Mouse (Mus musculus) small intestine, adult 2 months (tissue): ENCODE data around the gene Cnot6.

Source experiments
- CTCF ChIP-seq: fragments of 200-500 bp; IDR thresholded peaks from 2 replicates; pipeline ENCODE4 v1.5.1; 2012; ENCODE audit warnings: low read depth, mild to moderate bottlenecking, control low read depth, inconsistent platforms, low read length, moderate library complexity, mixed read lengths; ENCODE audit not compliant: insufficient replicate concordance, insufficient read length; ENCODE audit errors: extremely low read depth
- POLR2A ChIP-seq: fragments of 200-500 bp; IDR thresholded peaks from 2 replicates; pipeline ENCODE4 v1.6.1; 2012; ENCODE audit warnings: low read depth, mild to moderate bottlenecking, control low read depth, inconsistent platforms, low read length, moderate library complexity

DNA sequence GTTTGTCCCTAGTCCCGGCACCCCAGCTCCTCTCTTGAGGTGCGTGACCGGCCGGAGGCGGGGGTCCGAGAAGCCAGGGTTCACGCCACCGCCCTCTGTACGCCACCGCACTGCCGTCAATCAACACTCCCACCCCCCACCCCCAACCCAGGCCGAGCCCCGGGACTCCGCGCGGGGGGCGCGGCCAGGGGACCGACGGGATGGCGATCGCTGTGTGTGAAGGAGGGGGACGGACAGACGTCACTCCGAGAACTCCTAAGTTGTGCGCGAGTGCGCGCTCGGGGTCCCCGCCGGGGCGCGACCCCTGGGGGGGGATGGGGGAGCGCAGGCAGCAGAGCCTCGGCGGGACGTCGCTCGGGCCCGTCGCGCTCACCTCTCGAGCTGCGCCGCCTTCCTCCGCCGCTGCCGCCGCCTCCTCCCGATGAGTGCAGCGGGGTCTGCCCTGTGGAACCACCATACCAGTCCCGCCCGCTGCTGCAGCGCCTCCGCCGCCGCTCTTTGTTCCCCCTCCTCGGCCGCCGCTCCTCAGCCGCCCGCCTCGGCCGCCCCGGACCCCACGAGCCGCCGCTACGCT lies 455 bp downstream of the Cnot6 start:
- TF ChIP-seq POLR2A (no peak), CTCF (no peak)
